Mouse (Mus musculus): Measurements from ENCODE around the gene Dennd5b.
"Not testable (repeated sequence)": the region's sequence is repeated elsewhere in the genome, so short reads cannot be mapped to it uniquely, and the experiment has no call there.

The Dennd5b gene

DNA sequence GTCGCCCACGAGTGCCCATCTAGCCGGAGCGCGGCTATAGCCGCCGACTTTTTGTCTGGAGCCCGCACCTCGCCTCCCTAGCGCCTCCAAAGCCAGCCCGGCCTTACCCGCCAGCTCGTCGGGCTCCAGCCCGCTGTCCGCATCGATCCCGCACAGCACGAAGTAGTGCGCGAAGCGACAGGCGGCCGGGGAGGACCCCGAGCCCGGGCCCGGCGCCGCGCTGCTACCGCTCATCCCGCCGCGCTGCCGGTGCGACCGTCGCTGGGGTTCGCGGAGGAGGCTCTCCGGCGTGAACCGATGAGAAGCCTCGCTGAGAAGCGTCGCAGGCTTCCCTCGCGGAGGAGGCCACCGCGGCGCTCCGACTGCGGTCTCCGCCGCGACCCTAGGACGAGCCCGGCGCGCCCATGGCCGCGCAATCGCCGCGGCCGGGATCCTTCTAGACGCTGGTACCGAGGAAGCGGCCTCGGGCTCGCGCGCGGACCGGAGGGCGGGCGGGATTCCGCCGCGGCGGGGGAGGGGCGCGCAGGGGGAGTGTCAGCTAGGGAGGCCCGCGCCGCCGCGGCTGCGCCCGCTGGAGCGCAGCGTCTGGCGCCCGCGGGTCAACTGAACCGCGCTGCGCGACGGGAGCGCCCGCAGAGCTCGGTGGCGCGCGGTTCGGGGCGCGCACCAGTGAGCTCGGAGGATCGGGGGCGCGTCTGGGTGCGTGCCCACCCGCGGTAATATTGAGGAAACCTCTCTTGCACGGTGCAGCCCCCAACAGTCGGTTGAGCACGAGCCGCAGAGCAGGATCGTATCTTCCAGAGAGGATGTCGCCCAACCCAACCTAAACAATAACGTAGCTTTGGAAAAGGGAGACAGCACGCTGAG, at the start of gene Dennd5b:
Gene Dennd5b, minus strand, starts transcription at position 605 of the 867 bp plus-strand sequence.
- DNase-seq (ENCODE audit: extremely low spot score, low read depth, low spot score): no peak

DNA sequence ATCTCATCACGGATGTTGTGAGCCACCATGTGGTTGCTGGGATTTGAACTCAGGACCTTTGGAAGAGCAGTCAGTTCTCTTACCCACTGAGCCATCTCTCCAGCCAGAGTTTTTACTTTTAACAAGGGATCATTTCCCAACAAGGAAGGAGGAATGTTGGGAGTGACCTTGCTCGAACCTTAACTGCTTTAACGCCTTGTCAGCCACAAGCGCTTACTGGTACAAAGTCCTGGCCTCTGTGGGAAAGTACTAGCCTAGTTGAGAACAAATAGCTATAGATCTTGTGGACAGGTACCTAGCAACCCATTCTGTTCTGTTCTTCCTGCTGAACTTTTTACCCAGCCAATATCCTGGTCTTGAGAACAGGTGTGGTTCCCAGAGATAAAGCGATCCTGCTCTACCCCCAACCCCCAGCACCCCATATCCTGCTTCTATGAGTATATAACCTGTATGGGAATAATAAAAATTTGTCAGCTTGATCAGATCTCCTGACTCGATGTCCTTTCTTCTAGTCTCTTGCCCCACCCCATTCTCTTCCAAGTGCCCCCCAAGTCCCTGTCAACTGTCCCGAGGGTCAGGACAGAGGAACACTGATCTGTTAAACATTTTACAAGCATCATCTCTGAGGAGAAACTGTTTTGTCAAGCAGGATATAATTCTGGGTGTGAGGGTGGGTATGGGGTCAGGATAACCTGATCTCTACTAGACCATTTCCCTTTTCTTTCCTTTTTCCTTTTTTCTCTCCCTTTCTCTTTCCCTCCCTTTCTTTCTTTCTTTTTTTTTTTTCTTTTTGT, 47.2 kb upstream of the Dennd5b start:
- no peak for DNase-seq (ENCODE audit: extremely low spot score, low read depth, low spot score)

DNA sequence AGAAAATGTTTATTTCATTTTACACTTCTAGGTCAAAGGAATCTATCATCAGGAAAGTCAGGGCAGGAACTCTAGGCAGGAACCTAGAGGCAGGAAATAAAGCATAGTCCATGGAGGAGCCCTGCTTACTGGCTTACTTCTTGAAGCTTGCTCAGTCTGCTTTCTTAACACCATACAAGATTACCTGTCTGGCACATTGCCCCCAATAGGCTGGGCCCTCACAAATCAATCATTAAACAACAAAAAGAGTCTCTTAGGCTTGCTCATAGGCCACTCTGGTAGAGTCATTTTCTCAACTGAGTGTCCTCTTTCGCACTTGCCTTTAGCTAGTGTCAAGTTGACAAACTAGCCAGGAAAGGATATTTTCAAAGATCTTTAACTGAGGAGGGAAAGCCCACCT, 43.7 kb upstream of the Dennd5b start:
- no peak for DNase-seq (ENCODE audit: extremely low spot score, low read depth, low spot score)

DNA sequence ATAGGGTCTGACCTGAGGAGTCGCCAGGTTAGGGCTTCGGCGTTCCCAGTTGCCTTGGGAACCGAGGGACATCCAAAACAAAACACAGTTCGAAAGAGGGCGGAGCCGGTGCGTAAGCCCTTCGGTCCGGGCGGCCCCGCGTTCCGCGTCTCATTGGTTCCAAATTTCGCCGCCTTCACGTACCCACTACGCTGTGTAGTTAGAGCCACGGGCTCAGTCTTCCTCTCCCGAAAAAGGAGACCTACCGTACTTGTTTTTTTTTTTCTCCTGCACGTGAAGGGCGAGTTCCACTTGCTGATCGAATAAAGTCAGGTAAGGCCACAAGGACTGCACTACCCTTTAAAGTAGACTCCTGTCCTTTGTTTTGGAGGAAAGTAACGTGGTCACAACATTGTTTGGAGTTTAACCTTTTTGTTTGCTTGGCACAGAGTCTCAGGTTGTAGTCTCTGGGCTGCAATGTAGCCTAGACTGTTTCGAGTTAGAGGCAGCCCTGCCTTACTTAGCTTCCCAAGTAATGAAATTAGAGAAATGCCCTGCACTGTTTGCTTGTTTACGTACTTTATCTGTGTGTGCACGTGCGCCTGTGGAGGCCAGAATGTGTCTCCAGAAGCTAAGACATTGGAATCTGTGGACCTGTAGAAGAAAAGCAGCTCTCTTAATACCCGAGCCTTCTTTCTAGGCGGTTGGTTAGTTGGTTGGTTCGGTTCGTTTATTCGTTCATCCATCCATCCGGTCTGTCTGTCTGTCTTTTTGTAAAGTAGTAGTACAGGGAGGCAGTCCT, 40.1 kb upstream of the Dennd5b start:
- peak; percentile 78 for DNase-seq (ENCODE audit: extremely low spot score, low read depth, low spot score)

DNA sequence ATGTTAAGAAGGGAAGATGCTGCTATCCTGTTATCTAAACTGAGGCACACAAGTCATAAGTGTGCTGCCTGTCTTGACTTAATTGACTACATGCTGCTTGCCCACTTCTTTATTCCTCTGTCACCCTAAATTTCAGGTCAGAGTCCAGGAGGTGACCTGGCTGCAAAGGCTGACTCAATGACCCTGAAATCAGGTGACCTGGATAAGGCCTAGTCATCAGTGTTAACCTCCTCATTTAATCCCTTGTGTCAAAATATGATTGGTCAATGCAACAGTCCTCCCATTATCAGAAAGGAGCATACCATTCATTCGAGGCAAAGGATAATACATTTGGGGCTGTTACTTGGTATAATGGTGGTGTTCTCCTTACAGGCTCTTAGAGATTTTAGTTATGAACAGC, 38.0 kb upstream of the Dennd5b start, which contains the start of gene Etfbkmt:
Gene Etfbkmt, plus strand, starts transcription at position 379 of the 400 bp plus-strand sequence.
- no peak for DNase-seq (ENCODE audit: extremely low spot score, low read depth, low spot score)

DNA sequence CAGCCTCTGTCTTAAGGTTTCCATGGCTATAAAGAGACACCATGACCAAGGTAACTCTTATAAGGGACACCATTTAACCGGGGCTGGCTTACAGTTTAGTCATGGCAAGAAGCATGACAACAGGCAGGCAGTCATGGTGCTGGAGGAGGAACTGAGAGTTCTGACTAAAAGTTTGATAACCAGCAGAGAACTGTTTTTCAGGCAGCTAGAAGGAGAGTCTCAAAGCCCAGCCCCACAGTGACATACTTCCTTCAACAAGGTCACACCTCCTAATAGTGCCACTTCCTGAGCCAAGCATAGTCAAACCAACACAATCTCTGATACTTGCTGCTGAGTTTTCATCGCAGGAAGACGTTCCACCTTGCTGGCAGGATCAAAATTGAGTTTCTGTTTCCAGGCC, 37.5 kb upstream of the Dennd5b start:
- no peak for DNase-seq (ENCODE audit: extremely low spot score, low read depth, low spot score)

DNA sequence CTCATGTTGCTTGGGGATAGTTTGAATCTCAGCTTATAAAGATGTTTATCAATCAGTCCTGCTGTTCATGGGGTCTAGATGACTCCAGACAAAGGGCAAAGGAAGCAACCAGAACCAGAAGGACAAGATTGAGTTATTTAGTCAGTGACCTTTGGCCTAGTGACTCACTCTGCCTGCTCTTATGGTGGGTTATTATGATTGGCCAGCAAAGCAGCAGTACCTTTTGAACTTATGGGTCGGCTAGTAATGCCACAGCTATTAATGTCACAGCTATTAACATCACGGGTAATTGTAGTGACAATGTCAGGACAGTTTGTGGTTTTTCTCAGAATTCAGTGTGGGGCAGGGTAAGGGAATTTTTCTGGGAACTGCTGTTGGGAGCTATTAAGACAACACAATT, 36.5 kb upstream of the Dennd5b start:
- DNase-seq (ENCODE audit: extremely low spot score, low read depth, low spot score): no peak

DNA sequence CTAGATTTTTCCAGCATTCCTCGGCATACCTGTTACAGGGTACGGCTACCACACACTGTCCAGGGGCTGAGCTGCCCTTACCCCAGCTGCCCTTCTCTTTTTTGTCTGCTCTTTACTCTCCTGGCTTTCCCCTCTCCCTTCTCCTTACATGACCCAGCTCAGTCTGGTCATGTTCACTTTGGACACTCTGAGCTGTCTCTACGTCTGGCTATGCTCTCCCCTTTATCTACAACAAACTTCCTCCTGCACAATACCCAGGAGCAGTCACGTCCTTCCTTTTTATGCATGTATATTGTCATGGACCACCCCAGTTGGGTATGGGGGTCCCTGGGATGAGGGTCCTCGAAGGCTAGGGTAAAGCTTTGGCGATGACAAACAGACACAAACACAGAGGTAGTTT, 34.2 kb upstream of the Dennd5b start:
- DNase-seq (ENCODE audit: extremely low spot score, low read depth, low spot score): no peak

DNA sequence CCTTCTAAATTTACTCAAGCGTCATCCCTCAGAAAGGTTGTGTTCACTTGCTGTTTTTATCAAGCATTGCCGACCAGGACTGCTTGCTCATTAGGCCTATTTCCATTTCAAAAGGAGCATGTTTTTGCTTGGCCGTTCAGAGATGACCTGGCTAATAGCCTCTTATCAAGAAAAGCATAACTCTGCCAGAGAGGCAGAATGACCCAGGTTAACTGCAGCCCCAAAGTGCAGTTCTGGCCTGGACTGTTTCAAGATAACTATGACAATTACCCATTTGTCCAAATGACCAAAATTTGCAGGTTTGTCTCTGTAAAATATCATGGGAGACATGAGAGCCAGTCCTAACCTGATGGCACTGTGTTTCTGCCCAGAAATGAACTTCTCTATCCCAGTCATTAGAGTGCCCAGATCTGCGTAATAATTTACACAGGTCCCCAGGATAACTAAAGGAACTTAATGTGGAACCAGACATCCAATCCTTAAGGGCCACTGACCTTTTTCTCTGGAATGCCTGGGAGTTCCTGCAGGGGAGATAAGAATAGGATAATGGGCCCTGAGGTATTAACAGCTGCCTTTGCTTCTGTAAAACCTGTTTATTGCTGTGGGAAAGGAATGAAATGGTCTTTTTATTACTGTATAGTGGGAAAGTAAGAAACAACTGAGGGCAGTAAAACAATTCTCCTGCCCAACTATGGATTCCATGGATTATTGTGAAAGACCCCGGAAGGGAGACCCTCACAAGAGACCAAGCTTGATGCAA, 33.1 kb upstream of the Dennd5b start:
- no peak for DNase-seq (ENCODE audit: extremely low spot score, low read depth, low spot score)

DNA sequence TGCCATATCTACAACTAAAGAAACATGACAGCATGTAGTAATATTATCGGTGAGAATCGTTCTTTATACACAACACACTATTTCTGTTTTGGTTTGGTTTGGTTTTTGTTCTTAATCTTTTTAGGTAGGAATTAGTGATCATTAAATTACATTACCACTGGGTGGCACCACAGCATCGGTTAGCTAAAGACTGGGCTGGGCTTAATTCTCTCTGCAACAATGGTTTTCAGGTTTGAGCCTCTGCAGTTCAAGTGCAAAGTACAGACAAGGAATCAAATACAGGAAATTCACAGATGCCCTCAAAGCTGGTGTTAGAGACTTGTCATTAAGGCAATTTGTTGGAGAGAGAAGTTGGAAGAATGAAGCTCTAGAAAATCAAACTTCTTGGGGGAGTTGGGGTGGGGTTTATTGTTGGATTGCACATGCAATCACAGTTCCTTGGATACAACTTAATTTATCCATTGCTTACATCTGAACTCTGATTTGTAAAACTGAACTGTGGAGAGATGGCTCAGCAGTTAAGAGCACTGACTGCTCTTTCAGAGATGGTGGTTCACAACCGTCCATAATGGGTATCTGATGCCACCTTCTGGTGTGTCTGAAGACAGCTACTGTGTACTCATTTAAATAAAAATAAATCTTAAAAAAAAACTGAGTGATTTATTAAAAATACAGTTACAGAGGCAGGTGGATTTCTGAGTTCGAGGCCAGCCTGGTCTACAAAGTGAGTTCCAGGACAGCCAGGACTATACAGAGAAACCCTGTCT, 31.0 kb upstream of the Dennd5b start:
- peak; percentile 78 for DNase-seq (ENCODE audit: extremely low spot score, low read depth, low spot score)

DNA sequence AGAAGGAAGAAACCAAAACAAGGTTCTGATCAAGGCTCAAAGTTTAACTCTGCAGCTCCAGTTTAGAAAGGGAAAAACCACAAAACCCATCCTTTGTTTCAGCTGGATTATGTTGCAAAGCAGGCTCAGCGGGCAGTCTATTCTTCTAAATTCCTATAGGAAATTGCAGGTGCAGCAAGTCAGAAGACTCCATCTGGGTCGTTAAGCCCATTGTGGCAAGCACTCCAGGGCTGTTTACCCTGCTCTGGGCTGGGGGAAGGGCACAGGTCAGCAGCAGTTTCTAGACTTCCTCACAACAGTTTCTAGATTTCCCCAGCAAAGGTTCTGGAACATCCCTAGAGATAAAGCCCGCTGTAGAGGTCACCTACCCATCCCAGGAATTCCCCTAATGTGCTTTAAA, 29.6 kb upstream of the Dennd5b start:
- no peak for DNase-seq (ENCODE audit: extremely low spot score, low read depth, low spot score)

DNA sequence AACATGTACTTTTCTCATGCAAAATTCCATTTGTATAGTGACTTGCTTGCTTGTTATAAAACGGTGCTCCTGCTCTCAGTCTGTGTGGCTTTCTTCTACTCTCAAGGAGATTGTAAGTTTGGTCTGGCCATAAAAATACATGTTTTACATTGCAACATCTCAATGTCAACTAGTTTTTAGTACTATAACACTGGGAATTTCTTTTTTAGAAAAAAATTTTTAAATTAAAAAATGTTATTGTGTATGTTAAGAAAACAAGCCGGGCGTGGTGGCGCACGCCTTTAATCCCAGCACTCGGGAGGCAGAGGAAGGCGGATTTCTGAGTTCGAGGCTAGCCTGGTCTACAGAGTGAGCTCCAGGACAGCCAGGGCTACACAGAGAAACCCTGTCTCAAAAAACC, 28.4 kb upstream of the Dennd5b start, which contains the start of gene Gm10203:
Gene Gm10203, plus strand, starts transcription at position 301 of the 400 bp plus-strand sequence.
- DNase-seq (ENCODE audit: extremely low spot score, low read depth, low spot score): not testable (repeated sequence)

DNA sequence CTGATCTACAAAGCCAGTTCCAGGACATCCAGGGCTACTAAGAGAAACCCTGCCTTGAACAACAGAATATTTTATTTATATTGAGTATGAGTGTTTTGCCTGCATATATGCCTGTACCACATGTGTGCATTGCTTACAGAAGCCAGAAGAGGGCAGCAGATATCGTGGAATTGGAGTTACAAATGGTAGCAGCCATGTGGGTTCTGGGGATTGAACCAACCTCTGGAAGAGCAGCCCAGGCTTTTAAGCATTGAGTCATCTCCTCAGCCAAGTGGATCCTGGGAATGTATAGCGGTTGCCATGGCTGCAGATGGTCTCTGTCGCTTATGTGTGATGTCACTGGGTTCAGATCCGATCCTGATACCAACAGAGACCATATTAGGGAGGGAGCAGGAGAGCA, 25.2 kb upstream of the Dennd5b start:
- no peak for DNase-seq (ENCODE audit: extremely low spot score, low read depth, low spot score)

DNA sequence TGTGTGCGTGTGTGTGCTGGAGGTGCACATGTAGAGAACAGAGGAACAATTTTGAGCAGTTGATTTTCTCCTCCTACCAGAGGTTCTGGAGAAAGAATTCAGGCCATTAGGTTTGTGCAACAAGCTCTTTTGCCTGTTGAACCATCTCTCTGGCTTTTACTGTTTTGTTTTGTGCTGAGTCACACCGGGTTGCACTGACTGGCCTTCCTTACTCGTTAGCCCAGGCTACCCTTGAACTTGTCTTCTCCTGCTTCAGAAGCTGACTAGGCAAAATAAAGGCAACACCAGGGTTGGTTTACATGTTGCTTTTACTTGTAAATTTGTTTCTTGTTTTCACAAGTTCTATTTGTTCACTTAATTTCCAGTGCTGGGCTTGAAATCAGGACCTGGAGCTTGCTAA, 21.6 kb upstream of the Dennd5b start:
- DNase-seq (ENCODE audit: extremely low spot score, low read depth, low spot score): no peak

DNA sequence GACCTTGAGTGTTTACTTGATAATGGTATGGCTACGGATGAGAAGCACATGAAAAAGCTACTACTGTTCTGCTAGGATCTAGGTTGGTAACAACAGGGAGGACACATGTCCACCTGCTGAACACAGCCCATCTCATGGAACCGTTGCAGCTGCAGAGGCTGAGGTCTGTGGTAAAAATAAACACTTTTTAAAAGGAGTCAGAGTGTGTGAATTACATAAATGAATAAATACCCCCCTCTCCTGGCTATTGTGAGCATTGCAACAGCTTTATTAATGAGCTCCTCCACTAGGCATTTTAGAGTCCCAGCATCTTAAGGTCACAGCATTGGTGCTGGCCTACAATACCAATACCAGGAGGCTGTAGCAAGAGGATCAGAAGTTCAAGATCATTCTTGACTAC, 18.4 kb upstream of the Dennd5b start:
- no peak for DNase-seq (ENCODE audit: extremely low spot score, low read depth, low spot score)

DNA sequence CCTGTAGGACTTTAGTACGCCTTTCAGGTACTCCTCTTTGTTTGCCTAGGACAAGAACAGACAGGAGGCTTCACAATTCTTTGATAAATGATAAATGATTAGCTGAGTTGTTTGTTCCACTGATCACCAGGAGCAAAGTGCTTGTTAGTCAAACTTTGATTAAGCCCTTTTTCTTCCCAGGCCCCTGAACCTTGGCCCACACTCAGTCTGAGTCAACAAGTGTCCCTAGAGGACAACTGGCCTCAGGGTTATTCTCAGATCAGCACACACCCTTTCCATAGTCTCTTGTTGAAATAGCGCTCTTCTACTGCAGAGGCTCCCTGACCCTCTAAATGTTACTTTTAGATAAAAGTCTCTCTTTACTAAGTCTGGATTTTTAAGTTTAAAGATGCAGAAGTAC, 17.5 kb upstream of the Dennd5b start:
- no peak for DNase-seq (ENCODE audit: extremely low spot score, low read depth, low spot score)

DNA sequence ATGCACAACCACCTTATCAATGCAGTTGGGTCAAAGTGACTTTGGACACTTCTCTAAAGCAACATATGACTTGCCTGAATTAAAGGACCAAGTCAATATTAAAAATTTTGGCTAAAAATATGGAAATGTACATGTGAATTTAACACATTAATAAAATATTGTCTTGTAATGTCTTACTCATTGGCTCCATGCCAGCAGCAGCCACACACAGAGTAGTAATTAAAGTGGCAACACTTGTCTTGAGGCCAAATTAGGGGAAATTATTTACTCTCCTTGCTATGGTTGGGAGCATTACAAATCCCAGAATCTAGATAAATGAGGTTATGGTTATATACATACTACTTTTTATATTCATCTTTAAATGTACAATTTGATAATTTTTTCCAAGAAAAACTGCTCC, 15.5 kb upstream of the Dennd5b start:
- DNase-seq (ENCODE audit: extremely low spot score, low read depth, low spot score): no peak

DNA sequence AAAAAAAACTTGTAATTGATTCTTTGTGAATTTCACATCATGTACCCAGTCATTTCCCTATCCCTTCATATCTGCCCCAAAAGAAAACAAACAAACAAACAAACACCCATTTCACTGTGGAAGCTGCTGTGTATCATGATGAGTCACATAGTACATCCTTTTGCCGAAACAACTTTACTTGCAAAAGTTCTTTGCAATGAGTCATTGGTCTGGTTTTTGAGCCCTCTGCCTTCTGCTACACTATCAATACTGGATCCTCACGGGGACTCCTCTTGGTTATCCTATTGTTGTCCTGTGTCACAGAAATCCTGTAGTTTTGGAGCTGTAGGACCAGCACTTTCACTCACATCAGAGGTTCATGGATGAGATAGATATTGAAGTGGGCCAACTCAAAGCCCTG, 7.4 kb upstream of the Dennd5b start:
- no peak for DNase-seq (ENCODE audit: extremely low spot score, low read depth, low spot score)

DNA sequence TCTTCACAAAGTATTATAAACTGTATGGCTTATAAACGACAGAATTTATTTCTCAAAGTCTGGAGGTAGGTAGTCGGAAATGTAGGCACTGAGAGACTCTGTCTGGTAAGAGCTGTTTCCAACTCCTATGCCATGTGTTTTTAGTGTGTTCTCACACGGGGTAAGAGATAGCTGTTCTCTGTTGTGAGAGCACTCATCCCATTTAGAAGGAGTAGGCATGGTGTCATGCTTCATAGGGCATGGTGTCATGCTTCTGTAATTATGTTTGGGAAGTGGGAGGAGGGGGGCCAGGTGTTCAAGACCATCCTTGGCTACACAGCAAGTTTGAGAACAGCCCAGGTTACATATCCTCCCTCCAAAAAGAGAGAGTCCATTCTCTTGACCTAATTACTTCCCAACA, 6.1 kb upstream of the Dennd5b start:
- no peak for DNase-seq (ENCODE audit: extremely low spot score, low read depth, low spot score)

DNA sequence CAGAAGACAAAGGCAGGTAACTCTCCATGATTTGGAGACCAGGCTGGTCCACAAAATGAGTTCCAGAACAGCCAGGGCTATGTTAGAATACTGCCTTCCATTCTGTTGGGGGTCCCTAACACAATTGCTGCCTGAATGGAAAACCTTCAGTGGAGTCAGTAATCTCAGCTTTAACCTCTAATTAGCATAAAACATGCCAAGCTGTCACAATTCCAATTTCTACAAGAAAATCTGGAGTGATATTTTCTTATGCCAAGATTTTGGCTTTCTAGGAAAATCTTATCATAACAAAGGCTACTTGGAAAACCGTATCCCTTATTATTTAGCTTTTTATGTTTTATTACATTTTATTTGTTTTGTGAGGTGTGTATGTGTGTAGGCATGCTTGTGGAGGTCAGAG, 2.0 kb upstream of the Dennd5b start:
- DNase-seq (ENCODE audit: extremely low spot score, low read depth, low spot score): no peak

Measured in hindlimb bud, embryonic 11.5 days (tissue).